Mouse (Mus musculus): ENCODE measurements around the gene Epor. TPM values are rescaled to one million over a fixed set of nuclear protein-coding genes. Genes with fewer than 3 reads are reported as not detected.

The Epor gene
- total RNA-seq, 2 experiments from 2014 or later, result 0.45 to 1.2 TPM

- no peak for ATAC-seq (ENCODE audit: poor library complexity, severe bottlenecking)
Observed at GRCm38 (mm10) chr9:21916851-21917492, 46.3 kb downstream of the Epor start.

- peak; percentile 95 for ATAC-seq (ENCODE audit: poor library complexity, severe bottlenecking)
Observed at GRCm38 (mm10) chr9:21909474-21910223, 53.7 kb downstream of the Epor start.

Other genes with a start within 250 kb of the Epor start
- 23.8 and 25.6 TPM in 2 replicates for gene Ldlr, start 240.0 kb downstream of the Epor start, total RNA-seq (2015)
- 50.1 and 51.5 TPM in 2 replicates for gene Ldlr, start 240.0 kb downstream of the Epor start, total RNA-seq (2017)
- 49.8 and 57.8 TPM in 2 replicates for gene Spc24, start 203.2 kb downstream of the Epor start, total RNA-seq (2015)
- 127 and 156 TPM in 2 replicates for gene Spc24, start 203.2 kb downstream of the Epor start, total RNA-seq (2017)
- gene Kank2, start 164.8 kb downstream of the Epor start, total RNA-seq (2015), result 0.73 and 1.2 TPM in 2 replicates
- gene Kank2, start 164.8 kb downstream of the Epor start, total RNA-seq (2017), result 0.49 and 1.1 TPM in 2 replicates
- gene Angptl8, start 128.0 kb downstream of the Epor start, total RNA-seq (2015), result 1.6 and 2.0 TPM in 2 replicates
- gene Angptl8, start 128.0 kb downstream of the Epor start, total RNA-seq (2017), result 3.3 TPM in 1 of 2 replicates, not detected in the other
- gene Dock6, start 110.9 kb downstream of the Epor start, total RNA-seq (2015), result 2.3 and 2.6 TPM in 2 replicates
- 1.3 and 1.5 TPM in 2 replicates for gene Dock6, start 110.9 kb downstream of the Epor start, total RNA-seq (2017)
- 36.7 and 44.4 TPM in 2 replicates for gene Rab3d, start 45.3 kb downstream of the Epor start, total RNA-seq (2015)
- gene Rab3d, start 45.3 kb downstream of the Epor start, total RNA-seq (2017), result 66.4 and 92.7 TPM in 2 replicates
- gene Ccdc159, start 36.0 kb downstream of the Epor start, total RNA-seq (2015), result 0.22 and 1.0 TPM in 2 replicates
- 0.53 TPM in 1 of 2 replicates, not detected in the other for gene Ccdc159, start 36.0 kb downstream of the Epor start, total RNA-seq (2017)
- 40.9 and 48.2 TPM in 2 replicates for gene Tmem205, start 36.0 kb downstream of the Epor start, total RNA-seq (2015)
- 8.0 and 14.1 TPM in 2 replicates for gene Tmem205, start 36.0 kb downstream of the Epor start, total RNA-seq (2017)
- 0.57 and 0.96 TPM in 2 replicates for gene Plppr2, start 26.5 kb downstream of the Epor start, total RNA-seq (2015)
- gene Plppr2, start 26.5 kb downstream of the Epor start, total RNA-seq (2017), result 0.65 TPM in 1 of 2 replicates, not detected in the other
- gene Swsap1, start 7.8 kb downstream of the Epor start, total RNA-seq (2015), result 3.7 and 4.3 TPM in 2 replicates
- gene Swsap1, start 7.8 kb downstream of the Epor start, total RNA-seq (2017), result 6.5 and 6.6 TPM in 2 replicates
- gene Rgl3, start 25.9 kb upstream of the Epor start, total RNA-seq (2015), result not detected in 2 replicates
- gene Rgl3, start 25.9 kb upstream of the Epor start, total RNA-seq (2017), result not detected in 2 replicates
- not detected in 2 replicates for gene Ccdc151, start 39.1 kb upstream of the Epor start, total RNA-seq (2015)
- not detected in 2 replicates for gene Ccdc151, start 39.1 kb upstream of the Epor start, total RNA-seq (2017)
- gene Prkcsh, start 39.3 kb upstream of the Epor start, total RNA-seq (2015), result 25.4 and 28.8 TPM in 2 replicates
- 70.7 and 76.5 TPM in 2 replicates for gene Prkcsh, start 39.3 kb upstream of the Epor start, total RNA-seq (2017)
- gene Elavl3, start 88.5 kb upstream of the Epor start, total RNA-seq (2015), result not detected in 2 replicates
- not detected in 2 replicates for gene Elavl3, start 88.5 kb upstream of the Epor start, total RNA-seq (2017)
- not detected in 2 replicates for gene Gm49318, start 107.8 kb upstream of the Epor start, total RNA-seq (2015)
- not detected in 2 replicates for gene Gm49318, start 107.8 kb upstream of the Epor start, total RNA-seq (2017)
- gene Zfp653, start 107.9 kb upstream of the Epor start, total RNA-seq (2015), result 4.4 and 6.1 TPM in 2 replicates
- 6.2 and 8.6 TPM in 2 replicates for gene Zfp653, start 107.9 kb upstream of the Epor start, total RNA-seq (2017)
- 3.9 and 5.0 TPM in 2 replicates for gene Ecsit, start 121.9 kb upstream of the Epor start, total RNA-seq (2015)
- 10.8 and 11.1 TPM in 2 replicates for gene Ecsit, start 121.9 kb upstream of the Epor start, total RNA-seq (2017)
- not detected in 2 replicates for gene Cnn1, start 135.7 kb upstream of the Epor start, total RNA-seq (2015)
- gene Cnn1, start 135.7 kb upstream of the Epor start, total RNA-seq (2017), result not detected in 2 replicates
- gene Elof1, start 153.7 kb upstream of the Epor start, total RNA-seq (2015), result 85.2 and 95.7 TPM in 2 replicates
- 29.7 and 42.0 TPM in 2 replicates for gene Elof1, start 153.7 kb upstream of the Epor start, total RNA-seq (2017)
- gene Acp5, start 172.2 kb upstream of the Epor start, total RNA-seq (2015), result 5.5 and 10.9 TPM in 2 replicates
- gene Acp5, start 172.2 kb upstream of the Epor start, total RNA-seq (2017), result 4.4 and 6.6 TPM in 2 replicates
- gene Pigyl, start 193.3 kb upstream of the Epor start, total RNA-seq (2015), result 19.7 and 22.1 TPM in 2 replicates
- gene Pigyl, start 193.3 kb upstream of the Epor start, total RNA-seq (2017), result 22.8 and 24.8 TPM in 2 replicates
- gene Zfp872, start 224.6 kb upstream of the Epor start, total RNA-seq (2015), result not detected in 2 replicates
- not detected in 2 replicates for gene Zfp872, start 224.6 kb upstream of the Epor start, total RNA-seq (2017)